ENCODE assay signal across 8 mouse cellular contexts in the genomic region with DNA sequence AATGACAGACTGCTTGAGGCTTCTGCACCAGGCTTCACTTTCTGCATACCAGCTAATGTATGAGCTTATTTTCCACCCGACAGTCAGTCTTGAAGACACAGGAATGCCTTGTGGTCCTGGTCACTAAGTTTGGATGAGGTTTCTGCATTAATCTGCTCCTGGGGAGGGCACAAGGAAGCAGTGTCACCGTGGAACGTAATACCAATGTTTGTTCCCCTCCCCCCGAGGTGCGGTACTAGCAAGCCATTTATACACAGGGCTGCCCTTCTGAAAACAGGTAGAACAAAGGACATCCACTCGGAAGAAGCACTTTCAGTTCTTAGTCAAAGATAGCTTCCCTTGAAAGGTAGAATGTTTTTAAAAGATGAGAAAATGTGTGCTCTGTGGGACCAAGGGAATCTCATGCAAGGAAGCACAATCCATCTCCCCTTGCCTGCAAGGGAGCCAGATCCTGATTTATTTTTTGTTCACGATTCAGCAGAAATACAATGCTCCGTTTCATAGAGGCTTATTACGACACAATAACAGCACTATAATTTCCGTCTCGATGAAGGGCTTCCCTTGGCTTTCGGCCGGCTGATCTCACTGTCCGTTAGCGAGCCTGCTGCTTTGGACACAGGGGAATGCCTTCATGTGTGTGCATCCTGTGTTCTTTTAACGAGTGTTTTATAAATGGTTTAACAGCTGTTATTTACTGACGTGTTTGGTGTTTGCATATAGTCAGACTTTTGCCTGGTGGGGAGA. TPM values are rescaled to one million over a fixed set of nuclear protein-coding genes. Genes with fewer than 3 reads are reported as not detected.
DNase-seq lines count a peak whose midpoint lies in the region; ATAC-seq lines count a peak whose summit lies in the region.

No protein-coding gene starts in this region.

- H3K4me3 ChIP-seq in neural tube, embryonic 11.5 days (ENCODE audit: low read depth, low read length): no peak overlapping the region
- no peak overlapping the region for H3K4me3 ChIP-seq in kidney, embryonic 15.5 days (replicated peaks)
- H3K4me3 ChIP-seq in liver, embryonic 13.5 days (replicated peaks): no peak overlapping the region

- no peak overlapping the region for H3K4me2 ChIP-seq in neural tube, embryonic 11.5 days (ENCODE audit: low read depth)
- H3K4me2 ChIP-seq in kidney, embryonic 15.5 days: peak overlapping the region; percentile 24
- no peak overlapping the region for H3K4me2 ChIP-seq in liver, embryonic 13.5 days

- no peak for ATAC-seq in neural tube, embryonic 11.5 days (ENCODE audit: insufficient read depth, low FRiP score, low TSS enrichment)
- no peak for ATAC-seq in kidney, embryonic 15.5 days (replicated peaks; ENCODE audit: low FRiP score)
- ATAC-seq in liver, embryonic 13.5 days (ENCODE audit: low read depth): no peak
- no peak for ATAC-seq in monocyte, adult 5-6 weeks (replicated peaks; ENCODE audit: insufficient number of reproducible peaks, low FRiP score, low TSS enrichment, poor library complexity, severe bottlenecking)
- no peak for ATAC-seq in megakaryocyte, adult 5-6 weeks (ENCODE audit: poor library complexity, severe bottlenecking)

- H3K36me3 ChIP-seq in neural tube, embryonic 11.5 days (ENCODE audit: control insufficient read depth, insufficient read depth, low read length): no peaks in the 10 kb centered on the region
- H3K36me3 ChIP-seq in kidney, embryonic 15.5 days: no peaks in the 10 kb centered on the region
- no peaks in the 10 kb centered on the region for H3K36me3 ChIP-seq in liver, embryonic 13.5 days

- no peaks in the 10 kb centered on the region for H3K4me1 ChIP-seq in neural tube, embryonic 11.5 days (ENCODE audit: control insufficient read depth, insufficient read depth, low read length)
- H3K4me1 ChIP-seq in kidney, embryonic 15.5 days: peaks cover 7% of the 10 kb centered on the region
- H3K4me1 ChIP-seq in liver, embryonic 13.5 days (replicated peaks): peaks cover 8% of the 10 kb centered on the region

- peak; percentile 13 for DNase-seq in neural tube, embryonic 11.5 days (ENCODE audit: low spot score)
- no peak for DNase-seq in neural tube, embryonic 10.5 days (ENCODE audit: extremely low spot score, low spot score)
- peak; percentile 68 for DNase-seq in gastrocnemius, postnatal 10 days
- DNase-seq in liver, embryonic 13.5 days: no peak
- DNase-seq in retina, postnatal 1 day: peak; percentile 61

- no peaks in the 10 kb centered on the region for H3K27me3 ChIP-seq in neural tube, embryonic 11.5 days (ENCODE audit: control insufficient read depth, insufficient read depth, low read length)
- no peaks in the 10 kb centered on the region for H3K27me3 ChIP-seq in kidney, embryonic 15.5 days
- no peaks in the 10 kb centered on the region for H3K27me3 ChIP-seq in liver, embryonic 13.5 days

- WGBS in neural tube, embryonic 11.5 days: 61% methylated on average over 17 of the region's 17 CpGs
- WGBS in kidney, embryonic 15.5 days: 51% methylated on average over 17 of the region's 17 CpGs
- 64% methylated on average over 17 of the region's 17 CpGs for WGBS in liver, embryonic 13.5 days (ENCODE audit: insufficient replicate concordance)

- H3K9me3 ChIP-seq in neural tube, embryonic 11.5 days (ENCODE audit: control insufficient read depth, low read length): no peaks in the 10 kb centered on the region
- H3K9me3 ChIP-seq in kidney, embryonic 15.5 days (replicated peaks): no peaks in the 10 kb centered on the region
- no peaks in the 10 kb centered on the region for H3K9me3 ChIP-seq in liver, embryonic 13.5 days (replicated peaks)

- no peak overlapping the region for H3K27ac ChIP-seq in neural tube, embryonic 11.5 days (ENCODE audit: low read depth, low read length)
- H3K27ac ChIP-seq in kidney, embryonic 15.5 days: 0 out of 2 replicates have a peak overlapping the region, but pooled peaks have one; percentile 4
- H3K27ac ChIP-seq in liver, embryonic 13.5 days: peak overlapping the region; percentile 2; the same call in 1 of the 2 replicates

- no peak overlapping the region for H3K9ac ChIP-seq in neural tube, embryonic 11.5 days (ENCODE audit: low read length)
- H3K9ac ChIP-seq in kidney, embryonic 15.5 days: no peak overlapping the region
- no peak overlapping the region for H3K9ac ChIP-seq in liver, embryonic 13.5 days

RNA-seq across cellular contexts. Expression of a gene that starts 48.6 kb away (rescaled TPM):
- polyA plus RNA-seq in neural tube, embryonic 11.5 days (2014; fragmentation: Nextera tagmentation; extraction: Ambion mirVana): 0.14 and 0.15 TPM in 2 replicates
- 1 to 10 TPM; 3.4 to 5.1 TPM for total RNA-seq in gastrocnemius, postnatal 10 days (2021)
- polyA plus RNA-seq in kidney, embryonic 15.5 days (2015; fragmentation: Nextera tagmentation; extraction: Ambion mirVana): 0.24 and 0.30 TPM in 2 replicates
- polyA plus RNA-seq in liver, embryonic 13.5 days (2015; fragmentation: Nextera tagmentation; extraction: Ambion mirVana): 0.12 and 0.15 TPM in 2 replicates
- total RNA-seq in monocyte, adult 5-6 weeks (2017): 19.8 to 27.1 TPM (median 26.7 TPM) in 3 replicates
- 2.3 and 2.5 TPM in 2 replicates for total RNA-seq in megakaryocyte, adult 5-6 weeks (2015)
- total RNA-seq in megakaryocyte, adult 5-6 weeks (2017): 2.1 and 2.3 TPM in 2 replicates

Comparison
In these comparisons a context has a peak if more than half of its experiments do, and no peak if none do; other contexts are left out.
1. DNase-seq: peak in neural tube, embryonic 11.5 days (single experiment), gastrocnemius, postnatal 10 days (single experiment) and retina, postnatal 1 day (single experiment); none in neural tube, embryonic 10.5 days (single experiment) and liver, embryonic 13.5 days (single experiment).